Mouse (Mus musculus): ENCODE measurements around the gene Liph.
"Not testable (repeated sequence)": the region's sequence is repeated elsewhere in the genome, so short reads cannot be mapped to it uniquely, and the experiment has no call there.

Liph gene

DNA sequence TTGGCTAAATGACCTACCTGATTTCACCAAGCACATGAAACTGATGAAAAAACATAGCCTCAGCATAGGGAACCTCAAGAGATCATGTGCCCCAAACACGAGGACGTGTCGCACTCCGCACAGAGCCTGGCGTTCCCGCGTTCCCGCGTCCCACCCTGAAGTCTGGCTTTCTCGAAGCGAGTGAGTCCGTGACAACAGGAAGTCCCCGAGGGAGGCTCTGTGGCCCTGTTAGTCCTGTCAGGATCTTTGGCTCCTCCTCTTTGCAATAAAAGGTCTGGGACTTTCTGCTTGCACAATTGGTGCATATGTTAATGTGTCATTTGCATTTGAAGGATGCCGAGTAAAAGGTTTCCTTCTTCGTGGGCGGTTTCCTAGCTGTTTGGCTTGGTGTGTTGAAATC, at the start of gene Liph:
Gene Liph, minus strand, starts transcription at position 360 of the 400 bp plus-strand sequence.
- DNase-seq = peak; percentile 31 to 43

DNA sequence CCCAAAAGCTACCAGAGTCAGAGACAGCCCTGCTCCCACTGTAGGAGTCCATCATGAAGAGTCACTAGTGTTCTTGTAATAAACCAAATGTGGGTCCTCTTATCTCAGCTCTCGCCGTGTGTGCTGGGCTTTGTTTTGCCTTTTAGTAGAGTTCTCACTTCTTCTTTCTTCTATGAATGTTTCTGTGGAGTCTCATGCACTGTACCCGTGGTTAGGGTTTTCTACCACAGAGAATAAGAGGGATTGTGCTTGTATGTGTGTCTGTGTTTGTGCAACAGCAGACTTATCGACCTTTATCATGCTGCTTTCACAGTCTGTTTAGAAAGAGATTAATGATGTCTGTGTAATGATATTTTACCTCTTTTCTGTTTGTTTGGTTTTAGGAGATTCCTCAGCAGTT, 48.4 kb upstream of the Liph start:
- no peak for DNase-seq

DNA sequence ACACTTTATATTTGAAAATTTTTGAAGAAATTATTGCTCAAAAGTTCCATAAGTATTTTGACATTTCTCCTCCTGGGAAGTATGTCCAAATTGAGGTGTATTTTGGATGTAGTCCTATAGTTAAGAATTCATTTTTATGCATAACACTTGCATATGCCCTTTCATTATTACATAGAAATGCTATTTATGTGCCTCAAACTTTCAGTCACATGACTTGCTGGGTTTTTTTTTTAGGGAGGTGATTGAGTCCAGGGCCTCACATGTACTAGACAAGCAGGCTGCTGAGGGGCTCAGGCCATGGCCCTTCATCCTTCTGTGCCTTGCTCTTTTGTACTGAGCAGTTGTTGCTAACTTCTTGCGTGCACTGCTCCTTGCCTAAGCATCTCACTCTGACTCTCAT, 44.5 kb upstream of the Liph start:
- DNase-seq = no peak

DNA sequence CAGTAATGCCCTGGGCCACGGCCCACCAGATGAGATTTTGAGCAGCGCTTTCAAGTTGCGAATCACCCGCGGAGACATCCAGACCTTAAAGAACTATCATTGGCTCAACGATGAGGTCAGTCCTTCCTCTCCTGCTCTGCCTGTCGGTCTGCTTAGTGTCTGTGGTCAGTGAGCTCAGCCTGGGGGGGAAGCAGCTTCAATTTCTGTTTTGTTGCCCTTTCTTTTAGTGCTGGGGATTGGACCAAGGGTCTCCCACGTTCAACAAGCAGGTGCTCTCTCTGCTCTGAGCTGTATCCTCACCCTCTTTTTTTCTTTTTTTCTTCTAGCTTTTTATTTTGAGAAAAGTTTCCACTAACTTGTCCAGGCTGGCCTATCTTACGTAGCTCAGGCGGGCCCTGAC, 43.1 kb upstream of the Liph start:
- DNase-seq = no peak

DNA sequence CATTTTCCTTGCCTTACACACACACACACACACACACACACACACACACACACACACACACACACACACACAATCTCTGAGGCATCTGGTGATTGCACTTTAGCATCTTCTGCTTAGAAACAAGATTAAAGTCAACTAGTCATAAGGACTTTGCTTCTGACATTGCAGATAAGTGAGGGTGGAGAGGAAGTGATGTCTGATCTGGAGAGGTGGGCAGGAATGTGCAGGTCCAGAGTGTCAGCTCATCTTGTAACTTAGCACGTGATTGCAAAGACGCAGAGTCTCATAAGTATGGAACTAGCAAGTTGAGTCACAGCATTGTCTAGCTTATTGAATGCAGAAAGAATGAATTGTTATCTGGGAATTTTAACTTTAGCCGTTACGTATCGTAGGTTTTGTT, 32.0 kb upstream of the Liph start:
- no peak for DNase-seq

DNA sequence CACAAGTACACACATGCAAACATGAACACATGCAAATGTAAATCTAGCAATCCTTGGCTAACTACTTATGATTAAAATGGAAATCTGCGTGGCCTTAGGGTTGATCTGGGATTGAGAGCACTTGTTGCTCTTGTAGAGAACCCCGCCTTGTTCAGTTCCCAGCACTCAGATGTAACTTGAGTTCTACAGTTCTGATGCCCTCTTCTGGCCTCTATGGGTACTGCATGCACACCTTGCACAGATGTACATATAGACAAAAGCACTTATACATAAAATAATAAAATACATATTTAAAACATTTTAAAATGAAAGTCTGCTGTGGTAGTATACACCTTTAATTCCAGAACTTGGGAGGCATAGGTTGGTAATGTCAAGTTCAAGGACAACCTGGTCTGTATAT, 26.7 kb upstream of the Liph start:
- peak; percentile 24 to 35 for DNase-seq

DNA sequence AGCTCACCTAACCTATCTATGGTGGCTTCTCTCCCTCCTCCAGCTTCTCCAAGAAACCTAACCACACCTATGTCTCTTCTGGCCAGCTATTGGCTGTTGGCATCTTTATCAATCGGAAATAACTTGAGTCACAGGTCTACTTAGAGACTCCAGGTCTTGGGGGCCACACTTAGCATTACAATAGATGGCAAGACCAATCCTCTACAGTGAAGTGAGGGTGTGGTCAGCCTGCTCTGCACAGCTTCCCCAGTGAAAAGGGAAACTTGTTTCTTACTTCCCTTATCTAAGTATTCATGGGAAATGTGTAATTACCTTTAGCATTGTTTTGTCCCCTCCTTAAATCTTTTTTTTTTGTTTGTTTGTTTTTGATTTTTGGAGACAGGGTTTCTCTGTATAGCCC, 20.1 kb upstream of the Liph start:
- DNase-seq = no peak

DNA sequence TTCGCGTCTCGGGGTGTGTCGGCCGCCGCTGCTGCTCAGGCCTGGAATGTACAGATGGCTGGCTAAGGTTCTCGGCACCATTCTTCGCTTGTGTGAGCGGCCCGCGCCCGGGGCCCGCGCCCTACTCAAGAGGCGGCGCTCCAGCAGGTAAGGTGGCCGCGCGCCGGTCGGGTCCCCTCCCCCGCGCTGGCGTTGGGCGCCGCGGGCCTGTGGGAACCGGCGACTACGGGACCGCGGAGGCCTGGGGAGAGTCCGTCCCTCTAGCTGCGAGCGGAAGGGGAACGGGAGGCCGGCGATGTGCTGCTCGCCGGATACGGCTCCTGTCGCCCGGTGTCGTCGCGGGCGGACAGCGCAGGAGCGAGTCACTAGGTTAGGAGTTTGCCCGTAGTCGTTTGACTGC, 14.1 kb upstream of the Liph start:
- DNase-seq = no peak

DNA sequence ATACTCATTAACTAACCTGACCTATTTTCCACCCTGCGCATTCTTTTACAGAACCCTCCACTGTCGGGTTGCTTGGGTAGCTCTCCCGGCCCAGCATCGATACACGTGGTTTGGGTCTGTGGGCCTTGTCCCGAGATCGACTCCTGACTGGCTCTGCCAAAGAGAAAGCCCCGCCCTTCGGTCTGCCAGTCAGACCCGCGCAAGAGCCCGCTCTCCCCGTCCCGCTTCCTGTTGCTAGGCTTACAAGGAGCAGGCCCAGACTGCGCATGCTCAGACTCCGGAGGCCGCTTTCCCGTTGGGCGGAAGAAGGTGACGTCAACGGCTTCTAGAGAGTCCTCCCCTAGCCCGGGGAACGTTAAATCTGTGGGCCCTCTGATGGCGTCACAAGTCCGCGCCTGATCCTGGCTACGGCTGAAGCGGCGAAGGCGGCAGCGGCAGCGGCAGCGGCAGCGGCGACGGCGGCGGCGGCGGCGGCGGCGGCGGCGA, 13.7 kb upstream of the Liph start, which contains the start of gene Senp2:
Gene Senp2, plus strand, starts transcription at position 386 of the 486 bp plus-strand sequence.
- peak; percentile 100 for DNase-seq

DNA sequence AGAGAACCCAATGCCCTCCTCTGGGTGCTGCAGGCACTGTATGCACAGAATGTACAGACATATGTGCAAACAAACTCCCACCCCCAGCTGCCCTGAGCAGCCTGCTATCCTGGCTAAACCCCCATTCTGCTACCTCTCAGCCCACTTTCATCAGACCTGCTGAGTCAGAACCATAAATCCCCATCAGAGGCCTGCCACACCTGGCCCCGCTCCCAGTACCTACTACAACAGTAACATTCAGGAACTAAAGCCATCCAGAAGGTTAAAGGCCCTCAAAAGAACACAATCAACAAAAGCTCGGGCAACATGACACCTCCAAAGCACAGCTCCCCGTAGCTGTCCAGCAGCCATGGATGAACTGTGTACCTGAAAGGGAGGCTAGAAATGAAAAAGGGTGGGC, 6.1 kb upstream of the Liph start:
- no peak for DNase-seq

DNA sequence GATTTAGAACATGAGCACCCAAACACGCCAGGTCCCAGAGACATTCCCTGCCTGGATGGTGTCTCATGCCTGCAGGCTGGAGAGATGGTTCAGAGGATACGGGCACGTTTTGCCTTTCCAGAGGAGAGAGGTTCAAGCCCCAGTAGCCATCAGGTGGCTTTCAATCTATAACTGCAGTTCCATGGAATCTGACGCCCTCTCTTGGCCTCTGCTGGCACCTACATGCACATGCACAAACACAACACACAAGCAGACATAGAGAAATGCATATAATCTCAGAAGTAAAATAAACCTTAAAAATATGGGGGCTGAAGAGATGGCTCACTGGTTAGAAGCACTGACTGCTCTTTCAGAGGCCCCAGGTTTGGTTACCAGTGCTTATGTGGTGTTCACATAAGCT, 5.7 kb upstream of the Liph start:
- no peak for DNase-seq

DNA sequence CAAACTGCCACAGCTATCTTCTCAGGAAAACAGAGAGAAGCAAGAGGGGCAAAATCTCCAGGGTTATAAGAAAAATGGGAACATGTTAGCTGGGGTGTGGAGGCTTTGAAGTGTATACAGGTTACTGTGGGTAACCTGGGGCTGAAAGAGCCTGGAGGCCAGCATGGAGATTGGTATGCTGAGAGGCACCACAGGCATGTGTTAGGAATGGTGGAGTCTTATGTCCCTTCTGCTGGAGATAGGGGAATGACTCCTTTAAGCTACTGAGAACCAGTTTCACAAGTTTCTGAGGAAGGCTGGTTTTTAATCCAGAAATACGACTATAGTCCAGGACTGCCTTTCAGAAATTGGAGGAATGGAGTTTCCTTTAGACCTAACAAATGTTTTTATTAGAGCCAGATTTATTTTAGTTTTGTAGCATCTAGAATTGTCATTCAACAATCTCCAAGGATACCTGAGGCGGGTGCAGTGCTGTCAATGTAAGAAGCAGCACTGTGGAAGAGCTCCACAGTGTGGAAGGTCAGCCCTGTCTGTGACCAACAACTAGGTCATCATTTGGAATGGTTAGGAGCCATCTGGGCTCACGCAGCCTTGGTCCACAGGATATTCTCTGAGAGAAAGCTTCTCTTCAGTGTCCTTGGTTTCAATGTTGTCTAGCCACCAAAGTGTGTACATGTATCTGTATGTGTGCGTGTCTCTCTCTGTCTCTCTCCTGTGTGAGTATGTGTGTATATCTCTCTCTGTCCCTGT, 4.7 kb upstream of the Liph start:
- DNase-seq = no peak

DNA sequence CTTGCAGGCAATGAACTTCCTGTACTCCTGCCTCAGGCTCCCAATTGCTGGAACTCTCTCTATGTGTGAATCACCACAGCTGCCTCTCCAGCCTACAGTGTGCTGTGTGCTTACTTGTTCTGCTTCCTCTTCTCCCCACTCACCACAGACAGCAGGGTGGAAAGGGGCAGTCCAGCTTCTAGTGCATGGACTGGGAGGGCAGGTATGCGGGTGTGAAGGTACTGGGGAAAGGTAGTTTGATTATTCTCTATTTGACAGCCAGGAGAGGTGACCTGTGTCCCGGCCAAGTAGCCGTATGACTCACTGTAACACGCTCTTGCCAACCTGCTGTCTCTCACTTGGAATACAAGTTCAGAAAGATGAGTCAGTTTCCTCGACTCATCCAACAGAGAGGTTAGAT, 2.6 kb upstream of the Liph start:
- DNase-seq = no peak

DNA sequence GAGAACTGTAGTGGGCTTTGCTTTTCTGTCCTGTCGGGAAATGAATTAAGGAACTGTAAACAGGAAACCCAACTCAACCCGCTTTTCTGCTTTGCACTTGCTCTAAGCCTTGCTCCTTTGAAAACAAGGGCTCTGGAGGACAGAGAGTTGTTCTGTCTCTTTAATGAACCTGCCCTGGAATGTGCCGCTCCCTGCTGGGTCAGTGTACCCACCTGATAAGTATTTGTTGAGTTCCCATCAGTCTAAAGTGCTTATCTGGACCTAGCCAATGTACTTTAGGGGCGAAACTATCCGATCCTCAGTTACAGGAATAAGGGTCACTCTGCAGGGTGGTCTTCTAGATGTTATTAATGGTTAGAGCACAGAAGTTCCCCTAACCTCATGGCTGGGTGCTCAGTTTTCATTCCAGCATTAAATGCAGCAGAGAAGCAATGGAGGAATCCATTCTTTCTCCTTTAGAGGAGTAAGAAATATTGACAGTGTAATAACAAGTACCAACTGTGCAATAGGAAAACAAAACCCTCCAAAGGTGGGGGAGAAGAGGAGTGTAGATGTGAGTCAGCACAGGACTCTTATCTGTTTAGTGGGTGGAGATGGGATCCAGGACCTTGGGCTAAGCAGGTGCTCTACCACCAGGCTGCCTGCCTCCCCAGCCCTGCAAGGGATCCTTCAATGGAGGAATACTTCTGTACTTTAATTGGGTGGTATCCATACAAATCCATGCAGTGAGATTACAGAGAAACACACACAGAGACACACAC, 1.6 kb upstream of the Liph start:
- no peak for DNase-seq

DNA sequence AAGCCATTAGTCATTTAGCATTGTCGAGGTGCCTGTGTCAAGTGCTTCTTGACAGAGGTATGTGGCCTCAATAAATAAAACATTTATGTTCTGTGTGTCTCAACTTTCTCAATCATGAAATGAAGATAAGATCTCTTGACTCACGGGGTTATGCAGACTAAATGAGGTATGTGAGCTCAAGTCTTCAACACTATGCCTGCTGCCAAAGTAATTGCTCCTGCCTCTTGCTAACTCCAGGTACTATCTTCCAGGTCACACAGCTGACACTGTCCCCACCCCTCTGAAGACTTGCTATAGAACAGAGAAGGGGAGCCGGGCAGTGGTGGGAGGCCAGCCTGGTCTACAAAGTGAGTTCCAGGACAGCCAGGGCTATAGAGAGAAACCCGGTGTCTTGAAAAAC, 939 bp upstream of the Liph start:
- no peak for DNase-seq

DNA sequence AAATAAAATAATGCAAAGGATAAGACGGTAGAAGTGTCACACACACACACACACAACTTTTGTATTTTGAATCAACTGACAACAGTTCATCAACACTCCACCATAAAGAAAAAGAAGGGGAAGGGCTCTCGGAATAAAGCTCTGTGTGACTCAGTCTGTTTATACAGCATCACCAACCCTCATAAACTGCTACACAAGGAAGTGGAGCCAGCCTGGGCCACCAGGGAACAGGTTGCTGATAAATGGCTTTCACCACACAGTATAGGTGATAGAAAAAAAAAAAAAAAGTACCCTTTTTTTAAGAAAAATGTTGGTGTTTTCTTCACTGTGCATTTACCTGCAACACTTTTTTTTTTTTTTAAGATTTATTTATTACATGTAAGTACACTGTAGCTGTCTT, 3.7 kb downstream of the Liph start:
- DNase-seq = no peak

DNA sequence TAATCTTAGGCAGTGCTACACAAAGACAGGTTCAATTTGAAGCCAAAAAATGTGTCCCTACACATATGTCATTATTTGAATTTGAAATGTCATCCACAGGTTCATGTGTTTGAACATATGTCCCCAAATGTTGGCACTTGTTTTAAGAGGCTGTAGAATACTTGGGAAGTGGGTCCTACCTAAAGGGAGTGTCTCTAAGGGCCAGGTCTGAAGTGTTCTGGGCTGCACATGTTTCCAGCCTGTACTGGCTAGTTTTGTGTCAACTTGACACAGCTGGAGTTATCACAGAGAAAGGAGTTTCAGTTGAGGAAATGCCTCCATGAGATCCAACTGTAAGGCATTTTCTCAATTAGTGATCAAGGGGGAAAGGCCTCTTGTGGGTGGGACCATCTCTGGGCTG, 4.6 kb downstream of the Liph start:
- DNase-seq = not testable (repeated sequence)

DNA sequence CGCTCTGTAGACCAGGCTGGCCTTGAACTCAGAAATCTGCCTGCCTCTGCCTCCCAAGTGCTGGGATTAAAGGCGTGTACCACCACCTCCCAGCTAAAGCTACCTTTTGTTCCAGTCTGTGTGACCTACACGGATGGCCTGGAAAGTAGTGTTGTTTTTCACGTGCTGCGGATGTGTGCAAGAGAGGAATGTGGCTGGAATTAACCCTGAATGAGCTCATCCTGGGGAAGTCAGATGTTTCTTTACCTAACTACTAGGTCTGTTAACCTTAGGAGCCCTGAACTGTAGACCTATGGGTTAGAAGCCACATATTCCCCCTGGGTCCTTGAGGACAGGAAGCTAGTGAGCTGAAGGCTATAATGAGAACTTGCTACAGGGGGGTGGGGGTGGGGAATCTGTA, 7.5 kb downstream of the Liph start:
- DNase-seq = no peak

DNA sequence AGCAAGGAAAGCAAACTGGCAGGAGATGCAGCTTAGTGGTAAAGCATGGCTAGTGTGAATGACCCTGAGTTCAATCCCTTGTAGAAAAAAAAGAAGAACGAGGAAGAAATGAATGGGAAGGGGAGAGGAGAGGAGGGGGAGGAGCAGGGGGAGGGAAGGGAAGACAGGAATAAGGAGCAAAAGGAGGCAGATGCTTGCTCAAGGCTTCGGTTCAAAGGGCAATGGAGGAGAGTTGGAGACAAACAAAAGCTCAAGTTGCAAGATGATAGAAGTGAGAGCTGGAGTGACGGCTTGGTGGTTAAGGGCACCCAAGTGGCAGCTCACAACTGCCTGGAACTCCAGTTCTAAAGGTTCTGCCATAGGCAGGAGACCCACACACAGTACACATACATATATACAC, 9.3 kb downstream of the Liph start:
- no peak for DNase-seq

DNA sequence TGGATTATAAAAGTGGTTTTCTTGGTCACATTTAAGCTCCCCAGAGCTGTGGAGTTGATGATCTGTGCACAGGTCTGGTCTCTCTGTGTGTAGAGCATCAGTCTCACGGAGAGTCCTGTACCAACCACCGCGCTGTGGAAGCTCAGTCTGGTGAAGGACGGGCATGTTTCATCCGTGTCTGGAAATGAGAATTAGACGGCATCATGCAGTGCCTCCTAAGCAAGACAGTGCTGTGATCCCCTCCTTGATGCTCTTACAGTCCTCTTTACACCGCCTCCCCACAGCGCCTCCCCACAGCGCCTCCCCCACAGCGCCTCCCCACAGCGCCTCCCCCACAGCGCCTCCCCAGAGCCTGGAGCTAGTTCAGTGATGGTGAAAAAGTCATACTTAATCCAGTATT, 11.4 kb downstream of the Liph start:
- peak in 1 of 2 experiments; percentile 18 for DNase-seq

DNA sequence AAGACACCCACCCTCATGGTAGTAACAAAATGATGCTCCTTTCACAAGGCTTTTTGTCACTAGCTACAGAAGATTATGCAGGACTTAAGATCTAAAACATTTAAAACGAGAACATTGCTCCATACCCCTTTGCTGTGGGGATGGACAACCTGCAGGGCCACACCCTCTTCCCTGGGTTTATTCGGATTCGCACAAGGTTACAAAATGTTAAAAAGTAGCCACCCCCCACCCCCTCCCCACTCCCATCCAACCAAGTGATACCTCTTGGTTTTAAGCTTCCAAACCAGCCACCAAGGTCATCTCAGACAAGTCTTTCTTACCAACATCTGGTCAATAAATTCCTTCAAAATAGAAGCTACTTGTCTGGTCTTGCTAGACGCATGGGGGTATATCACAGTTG, 11.9 kb downstream of the Liph start:
- no peak for DNase-seq

DNA sequence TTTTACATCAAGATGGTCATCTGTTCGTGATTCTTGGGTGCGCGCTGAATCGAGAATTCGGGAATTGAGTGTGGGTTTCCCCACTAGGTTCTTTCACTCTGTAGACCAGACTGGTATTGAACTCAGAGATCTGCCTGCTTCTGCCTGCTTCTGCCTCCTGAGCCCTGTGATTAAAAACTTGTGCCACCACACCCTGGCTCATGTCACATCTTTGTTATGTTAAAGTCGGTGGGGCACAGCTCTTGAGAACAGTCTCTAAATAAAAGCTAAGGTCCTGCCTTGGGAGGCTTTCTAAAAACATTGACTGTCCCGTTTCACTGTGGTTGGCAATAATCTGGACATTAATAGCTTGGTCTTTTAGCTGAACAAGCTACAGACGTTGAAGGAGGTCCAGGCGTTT, 12.3 kb downstream of the Liph start:
- DNase-seq = no peak

DNA sequence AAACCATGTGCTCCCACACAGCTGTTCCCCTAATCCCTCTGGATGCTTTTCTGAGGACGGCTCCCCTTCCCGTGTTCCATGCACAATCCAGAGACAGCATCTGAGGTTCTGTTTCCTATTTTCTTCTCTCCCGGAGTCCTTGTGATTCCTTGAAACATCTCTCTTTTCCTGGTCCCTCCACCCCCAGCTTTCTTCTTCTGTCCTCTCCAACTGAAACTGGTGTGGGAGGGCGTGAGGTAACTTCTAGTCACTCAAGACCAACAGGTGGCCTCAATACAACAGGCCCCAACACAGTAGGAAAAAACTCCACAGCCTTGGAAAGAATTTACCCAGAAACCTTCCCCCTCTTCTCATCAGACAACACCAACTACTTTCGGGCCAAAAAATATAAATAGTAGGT, 18.1 kb downstream of the Liph start:
- DNase-seq = no peak

DNA sequence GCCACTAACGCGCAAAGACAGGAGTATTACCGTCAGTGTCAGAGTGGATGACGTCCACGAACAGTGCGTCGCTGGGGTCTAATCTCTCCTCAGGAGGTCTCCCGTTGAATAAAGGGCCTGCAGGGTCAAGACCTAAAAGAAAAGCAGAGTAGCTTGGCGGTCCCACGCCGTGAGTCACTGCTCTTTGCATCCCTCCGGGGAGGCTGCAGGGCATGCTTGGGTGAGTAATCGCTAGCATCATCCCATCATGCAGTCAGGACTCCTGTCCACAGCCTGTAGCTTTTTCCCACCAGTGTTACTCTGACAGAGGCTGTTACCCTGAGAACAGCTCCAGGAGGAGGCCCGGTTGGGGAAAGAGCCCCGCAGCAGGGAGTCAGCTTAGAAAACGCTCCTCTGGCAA, 19.3 kb downstream of the Liph start:
- peak; percentile 14 to 25 for DNase-seq

Measured in kidney, postnatal 4 days (tissue).